Mouse (Mus musculus) spleen, adult 2 months (tissue): ENCODE measurements around the gene Arhgef19. TPM values are rescaled to one million over a fixed set of nuclear protein-coding genes. Genes with fewer than 3 reads are reported as not detected.

Experiments used
- DNase-seq, 2 experiments: peaks; one replicate each; pipeline versions ENCODE4 v3.0.0 to v3.0.0-alpha.2; 2012 to 2021; ENCODE audit warnings: low spot score in 2 of 2, low read depth in 1 of 2
- H3K27ac ChIP-seq: fragments of 200-500 bp; 2 replicates; pipeline ENCODE4 v1.5.1; 2012; ENCODE audit warnings: low read length, inconsistent platforms; ENCODE audit not compliant: insufficient read depth
- H3K27me3 ChIP-seq: fragments of 200-500 bp; 2 replicates; pipeline ENCODE4 v1.6.1; 2012; ENCODE audit warnings: mild to moderate bottlenecking, moderate library complexity, low read length, inconsistent platforms; ENCODE audit not compliant: control insufficient read depth, insufficient read depth
- H3K36me3 ChIP-seq: fragments of 200-500 bp; 2 replicates; pipeline ENCODE4 v1.6.1; 2012; ENCODE audit warnings: mild to moderate bottlenecking, low read length, inconsistent platforms; ENCODE audit not compliant: control insufficient read depth, insufficient read depth
- H3K4me1 ChIP-seq: fragments of 200-500 bp; 2 replicates; pipeline ENCODE4 v1.6.1; 2011; ENCODE audit warnings: inconsistent platforms; ENCODE audit not compliant: control insufficient read depth, insufficient read depth, insufficient read length
- H3K4me3 ChIP-seq: fragments of 200-500 bp; 2 replicates; pipeline ENCODE4 v1.5.1; 2011; ENCODE audit warnings: mild to moderate bottlenecking, inconsistent platforms; ENCODE audit not compliant: insufficient read depth, insufficient read length; ENCODE audit errors: extremely low read depth
- CTCF ChIP-seq: fragments of 200-500 bp; IDR thresholded peaks from 2 replicates; pipeline ENCODE4 v1.5.1; 2011; ENCODE audit warnings: mild to moderate bottlenecking, inconsistent platforms; ENCODE audit not compliant: insufficient read depth, insufficient read length, insufficient replicate concordance; ENCODE audit errors: extremely low read depth
- POLR2A ChIP-seq: fragments of 200-500 bp; IDR thresholded peaks from 2 replicates; pipeline ENCODE4 v1.6.1; 2011; ENCODE audit warnings: low read depth, low read length, inconsistent platforms
- WGBS: fragments of 180-500 bp; shearing (Covaris S2); methylation state at CpG from one replicate; pipeline ENCODE4 v1.1.7; 2018; 5-methylcytosine and 5-hydroxymethylcytosine counted together
- polyA plus RNA-seq: library from polyadenylated mRNA; depleted of rRNA; stranded (reverse); fragments of >200 nt; gene quantifications from 2 replicates; pipeline ENCODE4 v1.2.3, GENCODE M21; 2012

Arhgef19 gene
- polyA plus RNA-seq, 1 experiment: 0.79 TPM

DNA sequence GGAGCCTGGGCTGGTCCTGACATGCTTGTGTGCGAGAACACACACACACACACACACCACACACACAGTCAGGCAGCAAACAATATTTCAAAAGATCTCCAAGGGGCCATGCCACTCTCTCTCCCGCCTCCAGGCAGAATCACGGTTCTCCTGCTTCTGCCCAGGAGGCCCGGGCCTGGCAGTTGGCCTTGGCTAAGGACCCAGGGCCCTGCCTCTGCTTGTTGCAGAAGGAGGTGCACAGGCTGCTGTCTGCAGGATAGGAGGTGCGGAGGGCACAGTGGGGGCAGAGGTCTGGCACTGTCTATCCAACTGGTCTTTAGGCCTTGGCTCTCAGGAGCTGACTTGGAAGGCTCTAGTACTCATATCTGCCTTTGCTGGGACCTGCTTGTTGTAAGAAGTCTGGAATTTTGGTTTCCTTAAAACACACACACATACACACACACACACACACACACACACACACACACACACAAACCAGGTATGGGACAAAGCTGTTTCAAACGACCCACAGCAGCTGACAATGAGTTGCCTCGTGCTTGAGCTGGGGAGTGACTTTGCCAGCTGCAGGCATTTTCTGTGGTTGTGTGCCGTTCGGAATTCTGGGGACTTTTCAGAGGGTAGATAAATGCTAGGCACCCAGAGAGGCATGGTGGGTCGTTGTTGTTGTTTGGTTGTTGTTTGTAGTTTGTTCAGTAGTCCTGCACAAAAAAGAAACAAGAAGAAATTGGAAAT is 23.8 kb downstream of the Arhgef19 start:
- no peak for DNase-seq
- Histone ChIP-seq H3K27ac (no peak overlapping the region), H3K4me3 (no peak overlapping the region), H3K27me3 (no peaks in the 10 kb centered on the region), H3K4me1 (no peaks in the 10 kb centered on the region), H3K36me3 (no peaks in the 10 kb centered on the region)
- 87% methylated on average over 10 of the region's 10 CpGs for WGBS
- TF ChIP-seq CTCF (no peak), POLR2A (no peak)

DNA sequence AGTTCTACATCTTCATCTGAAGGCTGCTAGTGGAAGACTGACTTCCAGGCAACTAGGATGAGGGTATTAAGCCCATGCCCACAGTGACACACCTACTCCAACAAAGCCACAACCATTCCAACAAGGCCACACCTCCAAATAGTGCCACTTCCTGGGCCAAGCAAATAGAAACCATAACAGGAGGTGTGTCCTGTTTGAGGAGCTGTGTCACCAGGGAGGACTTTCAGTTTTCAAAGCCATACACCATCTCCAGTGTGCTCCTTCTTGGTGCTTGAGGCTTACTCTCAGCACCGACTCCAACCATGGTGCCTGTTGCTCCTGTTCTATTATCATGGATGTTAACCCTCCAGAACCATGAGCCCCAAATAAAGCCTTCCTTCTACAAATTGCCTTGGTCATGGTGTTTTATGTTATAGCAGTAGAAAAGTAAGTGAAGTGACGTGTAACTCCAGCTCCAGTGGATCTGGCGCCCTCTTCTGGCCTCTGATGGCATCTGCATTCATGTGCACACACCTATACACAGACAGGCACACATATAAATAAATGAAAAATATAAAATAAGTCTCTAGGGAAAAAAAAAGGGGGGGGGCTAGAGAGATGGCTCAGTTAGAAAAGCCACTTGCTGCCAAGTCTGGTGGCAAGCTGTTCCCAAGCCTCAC is 26.8 kb downstream of the Arhgef19 start:
- H3K27ac ChIP-seq: no peak overlapping the region
- 88% methylated on average over 3 of the region's 3 CpGs for WGBS
- H3K36me3 ChIP-seq: no peaks in the 10 kb centered on the region

DNA sequence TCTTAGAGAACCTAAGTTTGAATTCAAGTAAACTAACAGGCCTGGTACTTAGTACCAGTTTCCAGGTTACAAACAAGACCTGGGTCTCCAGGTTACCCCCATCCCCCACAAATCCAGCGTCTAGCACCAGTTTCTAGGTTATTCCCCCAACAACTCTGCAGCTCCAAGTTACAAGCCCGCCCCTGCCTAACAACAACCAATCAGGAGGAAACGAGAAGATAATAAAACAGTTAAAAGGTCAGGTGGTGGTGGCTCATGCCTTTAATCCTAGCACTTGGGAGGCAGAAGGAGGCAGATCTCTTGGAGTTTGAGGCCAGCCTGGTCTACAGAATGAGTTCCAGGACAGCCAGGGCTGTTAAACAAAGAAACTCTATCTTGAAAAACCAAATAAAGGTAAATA is 28.0 kb downstream of the Arhgef19 start:
- WGBS: 72% methylated on average over 3 of the region's 3 CpGs
- no peak overlapping the region for H3K4me3 ChIP-seq
- no peaks in the 10 kb centered on the region; the same call in 1 of the 2 replicates for H3K4me1 ChIP-seq
- no peak for TF ChIP-seq POLR2A
- TF ChIP-seq CTCF: no peak
- no peak overlapping the region for H3K27ac ChIP-seq
- no peaks in the 10 kb centered on the region for H3K36me3 ChIP-seq
- DNase-seq: no peak
- no peaks in the 10 kb centered on the region for H3K27me3 ChIP-seq

More for the DNA sequence above, 26.8 kb downstream of the Arhgef19 start:
- no peak overlapping the region for H3K4me3 ChIP-seq
- DNase-seq: no peak
- H3K4me1 ChIP-seq: no peaks in the 10 kb centered on the region
- H3K27me3 ChIP-seq: no peaks in the 10 kb centered on the region
- TF ChIP-seq CTCF (no peak), POLR2A (no peak)

DNA sequence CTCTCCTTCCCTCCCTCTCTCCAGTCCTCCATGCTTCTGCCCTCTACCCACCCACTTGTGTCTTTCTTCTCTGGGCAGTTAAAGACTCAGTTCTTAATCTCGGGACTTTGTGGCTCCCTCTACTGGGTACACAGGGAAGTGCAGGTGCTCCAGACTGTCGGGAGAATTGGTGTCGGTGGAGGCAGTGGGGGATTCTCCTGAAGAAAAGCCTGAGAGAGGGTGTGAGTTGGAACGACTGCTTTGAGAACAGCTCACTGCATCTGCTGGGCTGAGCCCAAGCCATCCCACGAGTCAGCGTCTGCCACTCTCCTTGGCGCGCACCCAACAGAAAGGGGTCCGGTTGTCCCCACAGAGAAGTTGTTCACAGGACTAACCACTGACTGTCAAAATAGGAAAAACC is 28.5 kb downstream of the Arhgef19 start:
- no peak overlapping the region for H3K27ac ChIP-seq
- H3K36me3 ChIP-seq: no peaks in the 10 kb centered on the region
- no peaks in the 10 kb centered on the region; the same call in 1 of the 2 replicates for H3K4me1 ChIP-seq
- WGBS: 26% methylated on average over 9 of the region's 9 CpGs
- no peaks in the 10 kb centered on the region for H3K27me3 ChIP-seq
- H3K4me3 ChIP-seq: no peak overlapping the region
- peak in 1 of 2 experiments; percentile 28 for DNase-seq
- TF ChIP-seq CTCF (peak; percentile 74; the same call in 1 of the 2 replicates), POLR2A (no peak)

DNA sequence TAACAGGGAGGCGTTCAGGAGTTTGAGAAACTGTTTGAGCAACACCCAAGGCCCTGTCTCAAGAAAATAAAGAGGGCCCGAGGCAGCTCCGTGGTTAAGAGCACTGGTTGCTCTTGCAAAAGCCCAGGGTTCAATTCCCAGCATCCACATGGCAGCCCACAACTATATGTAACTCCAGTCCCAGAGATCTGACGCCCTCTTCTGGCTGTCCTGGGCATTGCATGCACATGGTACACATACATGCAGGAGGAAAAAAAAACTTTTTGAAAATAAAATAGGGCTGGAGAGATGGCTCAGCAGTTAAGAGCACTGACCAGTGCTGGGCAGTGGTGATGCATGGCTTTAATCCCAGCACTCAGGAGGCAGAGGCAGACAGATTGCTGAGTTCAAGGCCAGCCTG is 29.1 kb downstream of the Arhgef19 start:
- Histone ChIP-seq H3K4me1 (no peaks in the 10 kb centered on the region; the same call in 1 of the 2 replicates), H3K36me3 (no peaks in the 10 kb centered on the region), H3K27ac (no peak overlapping the region), H3K27me3 (no peaks in the 10 kb centered on the region), H3K4me3 (no peak overlapping the region)
- no peak for DNase-seq
- WGBS: 75% methylated on average over 4 of the region's 4 CpGs
- TF ChIP-seq POLR2A (no peak), CTCF (no peak)

DNA sequence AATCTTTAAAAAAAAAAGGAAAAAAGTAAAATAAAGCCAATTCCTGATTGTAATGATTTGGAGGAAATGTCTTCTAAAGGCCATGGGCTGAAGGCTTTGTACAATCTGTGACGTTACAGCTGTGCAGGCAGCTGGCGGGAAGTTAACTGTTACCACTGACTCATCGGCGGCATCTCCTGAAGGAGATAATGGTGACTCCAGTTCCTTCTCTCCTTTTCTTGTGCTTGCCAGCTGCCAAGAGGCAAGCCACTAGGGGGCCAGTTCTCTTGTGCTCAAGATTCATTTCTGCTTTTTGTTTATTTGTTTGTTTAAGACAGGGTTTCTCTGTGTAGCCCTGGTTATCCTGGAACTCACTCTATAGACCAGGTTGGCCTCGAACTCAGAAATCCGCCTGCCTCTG is 29.8 kb downstream of the Arhgef19 start:
- 52% methylated on average over 6 of the region's 6 CpGs for WGBS
- peak in 1 of 2 experiments; percentile 5 for DNase-seq

More for the DNA sequence above, 29.8 kb downstream of the Arhgef19 start:
- TF ChIP-seq POLR2A (no peak), CTCF (no peak)
- Histone ChIP-seq H3K4me3 (no peak overlapping the region), H3K36me3 (no peaks in the 10 kb centered on the region), H3K4me1 (no peaks in the 10 kb centered on the region; the same call in 1 of the 2 replicates), H3K27me3 (no peaks in the 10 kb centered on the region), H3K27ac (no peak overlapping the region)
